Mouse (Mus musculus): ENCODE measurements around the gene Abcc10.

DNA sequence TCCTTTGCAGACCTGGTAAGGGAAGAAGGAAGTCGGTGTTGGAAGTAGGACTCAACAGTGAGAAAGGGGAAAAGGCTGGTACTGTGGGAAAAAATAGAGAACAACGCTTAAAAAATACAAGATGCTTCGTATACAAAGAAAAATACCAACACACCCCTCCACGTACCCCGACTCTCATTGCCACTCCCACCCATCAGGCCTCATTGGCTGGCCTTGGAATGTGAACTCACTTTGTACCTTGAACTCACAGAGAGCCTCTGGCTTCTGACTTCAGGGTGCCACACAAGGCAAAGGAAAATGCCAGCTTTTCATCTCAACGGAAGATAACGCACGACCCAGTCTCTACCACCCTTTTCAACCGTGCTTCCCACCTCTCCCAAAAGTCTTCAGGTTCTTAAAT, 45.0 kb downstream of the Abcc10 start:
- TF ChIP-seq POLR2A (IDR thresholded peaks at IDR 0.05; ENCODE audit: control insufficient read depth, extremely low read depth, insufficient read depth, low read length, poor library complexity) (no peak), CTCF (IDR thresholded peaks at IDR 0.05; ENCODE audit: borderline replicate concordance, control insufficient read depth, extremely low read depth, insufficient read depth, low read length, poor library complexity) (no peak)
